Mouse (Mus musculus) erythroblast, embryonic 14.5 days (primary cell): ENCODE data around the gene Gnaz.

ENCODE experiments used
- GATA1 ChIP-seq: IDR thresholded peaks from 2 replicates; pipeline ENCODE4 v1.6.1; 2012; ENCODE audit warnings: low read length, inconsistent platforms, mixed read lengths
- TAL1 ChIP-seq: IDR thresholded peaks from 3 replicates; pipeline ENCODE4 v1.6.1; 2012; ENCODE audit warnings: low read length, inconsistent platforms, mixed read lengths

DNA sequence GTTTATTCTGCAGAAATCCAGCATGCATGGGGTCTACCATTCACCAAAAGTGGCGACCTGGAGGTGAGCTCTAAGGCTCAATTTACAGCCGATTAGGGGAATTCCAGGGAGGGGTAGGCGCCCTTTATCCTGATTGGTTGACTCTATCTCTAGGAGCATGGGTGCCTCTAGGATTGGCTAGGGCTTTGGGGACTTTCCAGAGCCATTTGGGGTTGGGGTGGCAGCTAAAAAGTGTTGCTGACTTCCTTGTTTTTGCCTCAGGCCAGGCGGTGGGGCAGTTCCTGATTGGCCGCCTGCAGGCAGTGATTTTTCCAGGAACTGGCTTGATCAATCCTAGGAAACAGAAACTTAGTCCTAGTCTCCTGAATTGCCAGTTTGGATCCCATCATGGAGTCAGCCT, 47.7 kb upstream of the Gnaz start:
- TF ChIP-seq GATA1 (no peak), TAL1 (no peak)
